Comparison of ENCODE assay signal across 3 mouse cellular contexts in the genomic region with DNA sequence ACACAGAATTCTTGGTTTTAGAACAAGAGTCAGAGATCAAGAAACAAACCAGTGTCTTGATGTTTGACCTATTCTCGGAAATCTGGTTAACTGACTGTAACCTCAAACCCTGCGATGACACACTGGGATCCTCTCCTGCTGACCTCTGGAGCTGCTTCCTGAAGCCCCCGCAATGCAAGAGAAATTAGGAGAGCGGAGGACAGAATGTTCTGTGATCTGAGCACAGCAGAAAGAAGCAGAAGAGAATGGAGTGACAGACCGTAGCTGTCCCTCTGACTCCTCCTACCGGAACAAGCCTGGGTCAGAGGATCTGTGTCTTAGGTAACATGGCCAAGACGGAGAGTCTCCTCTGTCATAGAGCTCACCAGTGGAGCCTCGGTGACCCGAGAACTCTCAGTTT.
"Had no signal": no experiment of that assay in that cellular context is flagged by ENCODE, and none has a peak within 500 bp of the region (broad histone marks: within the 10 kb centered on the region; RNA-seq: fewer than 3 reads in every experiment).

No protein-coding gene starts in this region.

- DNase-seq: kidney, adult 18-20 months; layer of hippocampus, postnatal 36 days; liver, embryonic 13.5 days had no signal
